Mouse (Mus musculus) embryonic facial prominence, embryonic 13.5 days (tissue): ENCODE measurements at regions not wholly inside any gene's neighbourhood (a gene's known extent, or its start where the extent isn't known, plus 50 kb on each side); places are given as distances from the start of the nearest gene placed in this dataset.

Source experiments
- ATAC-seq: fragments of 200-750 bp; cut with Nextera tagmentation; 2 replicates; pipeline ENCODE4 v1.8.0; 2017; ENCODE audit warnings: low read depth; ENCODE audit not compliant: insufficient number of reproducible peaks, insufficient read depth, low FRiP score, low TSS enrichment
- H3K27ac ChIP-seq: fragments of 300-500 bp; sonication (generic); 2 replicates; pipeline ENCODE4 v1.5.1; 2015; ENCODE audit warnings: moderate library complexity, mild to moderate bottlenecking, inconsistent platforms
- H3K27me3 ChIP-seq: fragments of 300-500 bp; sonication (generic); 2 replicates; pipeline ENCODE4 v1.6.1; 2015; ENCODE audit warnings: mild to moderate bottlenecking, inconsistent platforms
- H3K36me3 ChIP-seq: fragments of 300-500 bp; sonication (generic); 2 replicates; pipeline ENCODE4 v1.6.1; 2015; ENCODE audit warnings: mild to moderate bottlenecking, inconsistent platforms
- H3K4me1 ChIP-seq: fragments of 300-500 bp; sonication (generic); 2 replicates; pipeline ENCODE4 v1.6.1; 2015; ENCODE audit warnings: inconsistent platforms
- H3K4me2 ChIP-seq: fragments of 300-500 bp; sonication (generic); 2 replicates; pipeline ENCODE4 v1.6.1; 2015; ENCODE audit warnings: moderate library complexity, mild to moderate bottlenecking, inconsistent platforms
- H3K4me3 ChIP-seq: fragments of 300-500 bp; sonication (generic); 2 replicates; pipeline ENCODE4 v1.5.1; 2015; ENCODE audit warnings: mild to moderate bottlenecking, inconsistent platforms
- H3K9ac ChIP-seq: fragments of 300-500 bp; sonication (generic); 2 replicates; pipeline ENCODE4 v1.6.1; 2015; ENCODE audit warnings: mild to moderate bottlenecking, inconsistent platforms
- H3K9me3 ChIP-seq: fragments of 300-500 bp; sonication (generic); 2 replicates; pipeline ENCODE4 v1.6.1; 2016; ENCODE audit warnings: inconsistent platforms
- WGBS: fragments of 180-500 bp; shearing (Covaris S2); methylation state at CpG from one replicate; pipeline ENCODE4 v1.1.7; 2015; ENCODE audit warnings: mixed read lengths; 5-methylcytosine and 5-hydroxymethylcytosine counted together

GRCm38 (mm10) chr6:117518939-117519338 lies 322.0 kb upstream of the Zfp637 start:
- H3K27me3 ChIP-seq, result no peaks in the 10 kb centered on the region; the same call in 1 of the 2 replicates
- ATAC-seq, result no peak
- WGBS, result 66% methylated on average over 2 of the region's 3 CpGs
- no peak overlapping the region for H3K4me3 ChIP-seq
- no peak overlapping the region for H3K27ac ChIP-seq
- H3K9me3 ChIP-seq, result no peaks in the 10 kb centered on the region
- H3K4me2 ChIP-seq, result no peak overlapping the region
- H3K36me3 ChIP-seq, result no peaks in the 10 kb centered on the region
- H3K4me1 ChIP-seq, result no peaks in the 10 kb centered on the region
- H3K9ac ChIP-seq, result no peak overlapping the region

- no peak overlapping the region for H3K4me2 ChIP-seq
- no peaks in the 10 kb centered on the region for H3K27me3 ChIP-seq
- no peaks in the 10 kb centered on the region for H3K9me3 ChIP-seq
- no peak overlapping the region for H3K27ac ChIP-seq
- no peaks in the 10 kb centered on the region for H3K4me1 ChIP-seq
- no peak overlapping the region for H3K4me3 ChIP-seq
- ATAC-seq, result no peak
- WGBS, result 95% methylated on average over 1 of the region's 1 CpGs
- H3K9ac ChIP-seq, result no peak overlapping the region
- no peaks in the 10 kb centered on the region for H3K36me3 ChIP-seq
These were observed 321.5 kb upstream of the Zfp637 start for GRCm38 (mm10) chr6:117519466-117519865.

GRCm38 (mm10) chr6:117526161-117526935 lies 314.6 kb upstream of the Zfp637 start:
- H3K36me3 ChIP-seq, result no peaks in the 10 kb centered on the region
- H3K4me3 ChIP-seq, result no peak overlapping the region
- WGBS, result 78% methylated on average over 22 of the region's 22 CpGs
- H3K27me3 ChIP-seq, result no peaks in the 10 kb centered on the region
- H3K4me2 ChIP-seq, result no peak overlapping the region
- no peak overlapping the region for H3K27ac ChIP-seq
- no peak overlapping the region for H3K9ac ChIP-seq
- no peak for ATAC-seq
- no peaks in the 10 kb centered on the region for H3K9me3 ChIP-seq
- H3K4me1 ChIP-seq, result no peaks in the 10 kb centered on the region

- Histone ChIP-seq H3K9ac (no peak overlapping the region), H3K27me3 (no peaks in the 10 kb centered on the region), H3K4me3 (no peak overlapping the region), H3K4me2 (no peak overlapping the region), H3K9me3 (no peaks in the 10 kb centered on the region), H3K27ac (no peak overlapping the region), H3K4me1 (no peaks in the 10 kb centered on the region), H3K36me3 (no peaks in the 10 kb centered on the region)
- no peak for ATAC-seq
- 94% methylated on average over 8 of the region's 8 CpGs for WGBS
These were observed 313.5 kb upstream of the Zfp637 start for GRCm38 (mm10) chr6:117527526-117527925.

- 33% methylated on average over 2 of the region's 2 CpGs for WGBS
- H3K27ac ChIP-seq, result no peak overlapping the region
- no peak; the same call in 1 of the 2 replicates for ATAC-seq
- no peak overlapping the region for H3K4me2 ChIP-seq
- H3K4me1 ChIP-seq, result peaks cover 7% of the 10 kb centered on the region; the same call in 1 of the 2 replicates
- H3K27me3 ChIP-seq, result peaks cover 8% of the 10 kb centered on the region
- no peaks in the 10 kb centered on the region for H3K9me3 ChIP-seq
- H3K36me3 ChIP-seq, result no peaks in the 10 kb centered on the region
- no peak overlapping the region for H3K4me3 ChIP-seq
- H3K9ac ChIP-seq, result no peak overlapping the region
These were observed 306.8 kb upstream of the Zfp637 start for GRCm38 (mm10) chr6:117534149-117534548.

- Histone ChIP-seq H3K9me3 (no peaks in the 10 kb centered on the region), H3K4me1 (peaks cover 7% of the 10 kb centered on the region; the same call in 1 of the 2 replicates), H3K36me3 (no peaks in the 10 kb centered on the region), H3K9ac (no peak overlapping the region), H3K27ac (no peak overlapping the region), H3K4me2 (no peak overlapping the region), H3K27me3 (peaks cover 8% of the 10 kb centered on the region), H3K4me3 (no peak overlapping the region)
- ATAC-seq, result no peak
- WGBS, result 90% methylated on average over 9 of the region's 9 CpGs
These were observed 306.0 kb upstream of the Zfp637 start for GRCm38 (mm10) chr6:117534991-117535390.

GRCm38 (mm10) chr6:117536084-117536483 lies 304.9 kb upstream of the Zfp637 start:
- peaks cover 7% of the 10 kb centered on the region; the same call in 1 of the 2 replicates for H3K4me1 ChIP-seq
- no peak overlapping the region for H3K4me3 ChIP-seq
- no peak overlapping the region for H3K9ac ChIP-seq
- no peak overlapping the region for H3K27ac ChIP-seq
- H3K9me3 ChIP-seq, result no peaks in the 10 kb centered on the region
- H3K27me3 ChIP-seq, result peaks cover 8% of the 10 kb centered on the region
- WGBS, result 90% methylated on average over 4 of the region's 4 CpGs
- no peak for ATAC-seq
- H3K36me3 ChIP-seq, result no peaks in the 10 kb centered on the region
- H3K4me2 ChIP-seq, result no peak overlapping the region

GRCm38 (mm10) chr6:117542431-117542830 lies 298.5 kb upstream of the Zfp637 start:
- Histone ChIP-seq H3K4me2 (no peak overlapping the region), H3K4me1 (no peaks in the 10 kb centered on the region), H3K36me3 (no peaks in the 10 kb centered on the region), H3K4me3 (no peak overlapping the region), H3K27me3 (no peaks in the 10 kb centered on the region), H3K27ac (no peak overlapping the region), H3K9me3 (no peaks in the 10 kb centered on the region), H3K9ac (no peak overlapping the region)
- ATAC-seq, result no peak
- WGBS, result 89% methylated on average over 3 of the region's 3 CpGs

GRCm38 (mm10) chr6:117544276-117545196 lies 296.4 kb upstream of the Zfp637 start:
- Histone ChIP-seq H3K36me3 (no peaks in the 10 kb centered on the region), H3K9me3 (no peaks in the 10 kb centered on the region), H3K27me3 (no peaks in the 10 kb centered on the region), H3K4me3 (no peak overlapping the region), H3K4me1 (no peaks in the 10 kb centered on the region), H3K4me2 (no peak overlapping the region), H3K27ac (no peak overlapping the region), H3K9ac (no peak overlapping the region)
- 75% methylated on average over 11 of the region's 11 CpGs for WGBS
- no peak for ATAC-seq

GRCm38 (mm10) chr6:117550930-117551329 lies 290.1 kb upstream of the Zfp637 start:
- Histone ChIP-seq H3K4me2 (no peak overlapping the region), H3K9me3 (no peaks in the 10 kb centered on the region), H3K4me3 (no peak overlapping the region), H3K9ac (no peak overlapping the region), H3K36me3 (no peaks in the 10 kb centered on the region), H3K27me3 (no peaks in the 10 kb centered on the region), H3K4me1 (peaks cover 5% of the 10 kb centered on the region; the same call in 1 of the 2 replicates), H3K27ac (no peak overlapping the region)
- WGBS, result 84% methylated on average over 7 of the region's 7 CpGs
- ATAC-seq, result no peak

GRCm38 (mm10) chr6:117552006-117552667 lies 288.8 kb upstream of the Zfp637 start:
- Histone ChIP-seq H3K4me3 (no peak overlapping the region), H3K9ac (no peak overlapping the region), H3K36me3 (no peaks in the 10 kb centered on the region), H3K27me3 (no peaks in the 10 kb centered on the region), H3K4me1 (peaks cover 5% of the 10 kb centered on the region; the same call in 1 of the 2 replicates), H3K9me3 (no peaks in the 10 kb centered on the region), H3K27ac (no peak overlapping the region), H3K4me2 (no peak overlapping the region)
- ATAC-seq, result no peak
- WGBS, result 24% methylated on average over 6 of the region's 6 CpGs
